ENCODE assay signal across 8 mouse cellular contexts in genomic region chr13:43991774-43992173, GRCm38 (mm10).
DNase-seq lines count a peak whose midpoint lies in the region; ATAC-seq and TF ChIP-seq lines count a peak whose summit lies in the region.

No protein-coding gene starts in this region.

- no peak overlapping the region for H3K4me2 ChIP-seq in hindbrain, embryonic 14.5 days (replicated peaks)
- H3K4me2 ChIP-seq in hindbrain, embryonic 12.5 days (replicated peaks) = no peak overlapping the region
- H3K4me2 ChIP-seq in intestine, embryonic 15.5 days (replicated peaks) = no peak overlapping the region
- H3K4me2 ChIP-seq in stomach, postnatal 0 days (replicated peaks; ENCODE audit: low read depth) = 0 out of 2 replicates have a peak overlapping the region, but pooled peaks have one; percentile 20

- TF ChIP-seq EP300 in stomach, postnatal 0 days (optimal IDR thresholded peaks at IDR 0.05) = no peak

- H3K9me3 ChIP-seq in hindbrain, embryonic 14.5 days (ENCODE audit: control insufficient read depth, low read length) = no peaks in the 10 kb centered on the region
- H3K9me3 ChIP-seq in hindbrain, embryonic 12.5 days (replicated peaks) = no peaks in the 10 kb centered on the region
- H3K9me3 ChIP-seq in intestine, embryonic 15.5 days = no peaks in the 10 kb centered on the region
- H3K9me3 ChIP-seq in stomach, postnatal 0 days (ENCODE audit: control insufficient read depth, low read length) = no peaks in the 10 kb centered on the region

- no peak for ATAC-seq in hindbrain, embryonic 14.5 days (ENCODE audit: low FRiP score)
- ATAC-seq in hindbrain, embryonic 12.5 days (ENCODE audit: low FRiP score) = no peak
- ATAC-seq in intestine, embryonic 15.5 days = 0 out of 2 replicates have a peak, but pooled peaks have one; percentile 49
- ATAC-seq in stomach, postnatal 0 days (ENCODE audit: low FRiP score, low TSS enrichment) = peak; percentile 61

- TF ChIP-seq CTCF in stomach, postnatal 0 days (IDR thresholded peaks at IDR 0.05; ENCODE audit: low read depth) = no peak

- no peaks in the 10 kb centered on the region for H3K36me3 ChIP-seq in hindbrain, embryonic 14.5 days (replicated peaks; ENCODE audit: control insufficient read depth, insufficient read depth)
- H3K36me3 ChIP-seq in hindbrain, embryonic 12.5 days = no peaks in the 10 kb centered on the region
- no peaks in the 10 kb centered on the region for H3K36me3 ChIP-seq in intestine, embryonic 15.5 days
- H3K36me3 ChIP-seq in stomach, postnatal 0 days (ENCODE audit: control insufficient read depth, insufficient read depth, low read length) = no peaks in the 10 kb centered on the region

- H3K27me3 ChIP-seq in hindbrain, embryonic 14.5 days (ENCODE audit: control insufficient read depth, insufficient read depth, low read length) = no peaks in the 10 kb centered on the region
- H3K27me3 ChIP-seq in hindbrain, embryonic 12.5 days = peaks cover 10% of the 10 kb centered on the region; the same call in 1 of the 2 replicates
- no peaks in the 10 kb centered on the region for H3K27me3 ChIP-seq in intestine, embryonic 15.5 days (replicated peaks)
- H3K27me3 ChIP-seq in stomach, postnatal 0 days (ENCODE audit: control insufficient read depth, insufficient read depth, low read length) = no peaks in the 10 kb centered on the region

- no peak overlapping the region for H3K4me3 ChIP-seq in hindbrain, embryonic 14.5 days (replicated peaks; ENCODE audit: low read length)
- no peak overlapping the region for H3K4me3 ChIP-seq in hindbrain, embryonic 12.5 days
- H3K4me3 ChIP-seq in brown adipose tissue, adult 24 weeks (ENCODE audit: insufficient read depth, low read depth, low read length) = no peak overlapping the region; the same call in 1 of the 2 replicates
- no peak overlapping the region for H3K4me3 ChIP-seq in intestine, embryonic 15.5 days (replicated peaks)
- no peak overlapping the region for H3K4me3 ChIP-seq in stomach, postnatal 0 days (ENCODE audit: low read depth, low read length)

- 35% methylated on average over 5 of the region's 5 CpGs for WGBS in hindbrain, embryonic 14.5 days
- 46% methylated on average over 5 of the region's 5 CpGs for WGBS in hindbrain, embryonic 12.5 days
- WGBS in intestine, embryonic 15.5 days = 12% methylated on average over 5 of the region's 5 CpGs
- WGBS in stomach, postnatal 0 days = 12% methylated on average over 5 of the region's 5 CpGs

- H3K27ac ChIP-seq in hindbrain, embryonic 14.5 days = no peak overlapping the region; the same call in 1 of the 2 replicates
- no peak overlapping the region for H3K27ac ChIP-seq in hindbrain, embryonic 12.5 days
- peak overlapping the region; percentile 76 for H3K27ac ChIP-seq in brown adipose tissue, adult 24 weeks (replicated peaks; ENCODE audit: low read depth, low read length)
- H3K27ac ChIP-seq in intestine, embryonic 15.5 days = no peak overlapping the region
- no peak overlapping the region for H3K27ac ChIP-seq in stomach, postnatal 0 days (replicated peaks)

- DNase-seq in hindbrain, embryonic 14.5 days (ENCODE audit: low spot score) = peak; percentile 75
- DNase-seq in Muller cell, postnatal 12 days (ENCODE audit: inconsistent ontology term) = peak; percentile 90
- DNase-seq in lung, adult 18-20 months = peak; percentile 46 to 69
- DNase-seq in stomach, postnatal 0 days (ENCODE audit: low spot score) = peak; percentile 74
- DNase-seq in spleen, postnatal 4 days (ENCODE audit: low spot score in 2 of 2) = no peak

- peaks cover 21% of the 10 kb centered on the region for H3K4me1 ChIP-seq in hindbrain, embryonic 14.5 days (replicated peaks; ENCODE audit: control insufficient read depth, insufficient read depth, low read length)
- peaks cover 21% of the 10 kb centered on the region for H3K4me1 ChIP-seq in hindbrain, embryonic 12.5 days
- peaks cover 12% of the 10 kb centered on the region for H3K4me1 ChIP-seq in brown adipose tissue, adult 24 weeks (ENCODE audit: control insufficient read depth, insufficient read depth, insufficient read length, low read length)
- H3K4me1 ChIP-seq in intestine, embryonic 15.5 days (replicated peaks) = peaks cover 11% of the 10 kb centered on the region
- no peaks in the 10 kb centered on the region; the same call in 1 of the 2 replicates for H3K4me1 ChIP-seq in stomach, postnatal 0 days (replicated peaks; ENCODE audit: control insufficient read depth, insufficient read depth)

- H3K9ac ChIP-seq in hindbrain, embryonic 14.5 days = no peak overlapping the region
- no peak overlapping the region for H3K9ac ChIP-seq in hindbrain, embryonic 12.5 days
- no peak overlapping the region for H3K9ac ChIP-seq in intestine, embryonic 15.5 days
- H3K9ac ChIP-seq in stomach, postnatal 0 days (ENCODE audit: low read length) = no peak overlapping the region

Comparison
In these comparisons a context has a peak if more than half of its experiments do, and no peak if none do; other contexts are left out.
1. ATAC-seq: peak in intestine, embryonic 15.5 days (single experiment) and stomach, postnatal 0 days (single experiment); none in hindbrain, embryonic 14.5 days (single experiment) and hindbrain, embryonic 12.5 days (single experiment).
2. DNase-seq: peak in hindbrain, embryonic 14.5 days (single experiment), Muller cell, postnatal 12 days (single experiment), lung, adult 18-20 months (2 of 2) and stomach, postnatal 0 days (single experiment); none in spleen, postnatal 4 days (0 of 2).